Mouse (Mus musculus) heart, embryonic 12.5 days (tissue): ENCODE results near the gene Rhoa. TPM values are rescaled to one million over a fixed set of nuclear protein-coding genes. Genes with fewer than 3 reads are reported as not detected.
"Not testable (repeated sequence)": the region's sequence is repeated elsewhere in the genome, so short reads cannot be mapped to it uniquely, and the experiment has no call there.

Source experiments
- ATAC-seq: fragments of 200-750 bp; cut with Nextera tagmentation; 2 replicates; pipeline ENCODE4 v1.8.0; 2017; ENCODE audit warnings: moderate TSS enrichment, moderate library complexity; ENCODE audit not compliant: insufficient number of reproducible peaks, low FRiP score
- H3K27ac ChIP-seq: fragments of 300-500 bp; sonication (generic); 2 replicates; pipeline ENCODE4 v1.5.1; 2016; ENCODE audit warnings: mild to moderate bottlenecking, moderate library complexity; ENCODE audit not compliant: poor library complexity, severe bottlenecking
- H3K27me3 ChIP-seq: fragments of 300-500 bp; sonication (generic); replicated peaks from 2 replicates; pipeline ENCODE4 v1.6.1; 2016; ENCODE audit warnings: mild to moderate bottlenecking, moderate library complexity
- H3K36me3 ChIP-seq: fragments of 300-500 bp; sonication (generic); 2 replicates; pipeline ENCODE4 v1.6.1; 2016; ENCODE audit warnings: mild to moderate bottlenecking, moderate library complexity
- H3K4me1 ChIP-seq: fragments of 300-500 bp; sonication (generic); replicated peaks from 2 replicates; pipeline ENCODE4 v1.6.1; 2016; ENCODE audit warnings: mild to moderate bottlenecking
- H3K4me2 ChIP-seq: fragments of 300-500 bp; sonication (generic); 2 replicates; pipeline ENCODE4 v1.6.1; 2016; ENCODE audit warnings: mild to moderate bottlenecking, moderate library complexity
- H3K4me3 ChIP-seq: fragments of 300-500 bp; sonication (generic); 2 replicates; pipeline ENCODE4 v1.5.1; 2016; ENCODE audit warnings: mild to moderate bottlenecking
- H3K9ac ChIP-seq: fragments of 300-500 bp; sonication (generic); 2 replicates; pipeline ENCODE4 v1.6.1; 2016; ENCODE audit warnings: mild to moderate bottlenecking, moderate library complexity
- H3K9me3 ChIP-seq: fragments of 300-500 bp; sonication (generic); replicated peaks from 2 replicates; pipeline ENCODE4 v1.6.1; 2016; ENCODE audit warnings: mild to moderate bottlenecking, moderate library complexity
- whole genome bisulfite sequencing: fragments of 180-500 bp; shearing (Covaris S2); methylation state at CpG from one replicate; pipeline ENCODE4 v1.1.7; 2016; 5-methylcytosine and 5-hydroxymethylcytosine counted together
- polyA plus RNA-seq: library from polyadenylated mRNA; unstranded; fragments of >200 nt; fragmentation: Nextera tagmentation; extraction: Ambion mirVana; gene quantifications from 2 replicates; pipeline ENCODE4 v1.2.1, GENCODE M21; 2016

The Rhoa gene
- polyA plus RNA-seq, 1 experiment from 2014 or later = 367 TPM

GRCm38 (mm10) chr9:108318462-108318861, 12.5 kb downstream of the Rhoa start:
- no peak for ATAC-seq
- Histone ChIP-seq H3K4me1 (no peaks in the 10 kb centered on the region), H3K9ac (no peak overlapping the region), H3K4me3 (no peak overlapping the region), H3K27me3 (no peaks in the 10 kb centered on the region), H3K4me2 (no peak overlapping the region), H3K9me3 (no peaks in the 10 kb centered on the region), H3K27ac (no peak overlapping the region), H3K36me3 (peaks cover 47% of the 10 kb centered on the region)
- WGBS = 84% methylated on average over 2 of the region's 2 CpGs

GRCm38 (mm10) chr9:108322054-108322453, 16.1 kb downstream of the Rhoa start:
- not testable (repeated sequence) for H3K4me1 ChIP-seq, H3K27ac ChIP-seq, ATAC-seq, H3K9me3 ChIP-seq, H3K4me2 ChIP-seq, H3K4me3 ChIP-seq, H3K9ac ChIP-seq, H3K27me3 ChIP-seq
- WGBS = 93% methylated on average over 7 of the region's 7 CpGs
- peaks cover 35% of the 10 kb centered on the region for H3K36me3 ChIP-seq

- no peaks in the 10 kb centered on the region for H3K27me3 ChIP-seq
- H3K4me2 ChIP-seq = no peak overlapping the region
- no peaks in the 10 kb centered on the region for H3K4me1 ChIP-seq
- peaks cover 53% of the 10 kb centered on the region for H3K36me3 ChIP-seq
- no peak overlapping the region for H3K4me3 ChIP-seq
- H3K9me3 ChIP-seq = no peaks in the 10 kb centered on the region
- no peak overlapping the region for H3K9ac ChIP-seq
- no peak overlapping the region for H3K27ac ChIP-seq
- 96% methylated on average over 1 of the region's 1 CpGs for WGBS
- no peak for ATAC-seq
Measured at GRCm38 (mm10) chr9:108324784-108325183, 18.9 kb downstream of the Rhoa start.

GRCm38 (mm10) chr9:108325811-108326210, 19.9 kb downstream of the Rhoa start:
- 95% methylated on average over 2 of the region's 2 CpGs for WGBS
- Histone ChIP-seq H3K9me3 (no peaks in the 10 kb centered on the region), H3K27me3 (no peaks in the 10 kb centered on the region), H3K27ac (no peak overlapping the region), H3K4me1 (no peaks in the 10 kb centered on the region), H3K4me2 (no peak overlapping the region), H3K36me3 (peaks cover 52% of the 10 kb centered on the region), H3K9ac (no peak overlapping the region), H3K4me3 (no peak overlapping the region)
- no peak for ATAC-seq

GRCm38 (mm10) chr9:108337848-108338550, 32.1 kb downstream of the Rhoa start:
- Histone ChIP-seq H3K27me3 (no peaks in the 10 kb centered on the region), H3K36me3 (peaks cover 39% of the 10 kb centered on the region), H3K4me1 (peaks cover 22% of the 10 kb centered on the region), H3K4me2 (peak overlapping the region; percentile 80), H3K4me3 (peak overlapping the region; percentile 74), H3K9ac (peak overlapping the region; percentile 68), H3K9me3 (no peaks in the 10 kb centered on the region), H3K27ac (peak overlapping the region; percentile 97)
- ATAC-seq = no peak
- 66% methylated on average over 10 of the region's 10 CpGs for WGBS

GRCm38 (mm10) chr9:108338551-108338885, 32.6 kb downstream of the Rhoa start:
- Histone ChIP-seq H3K27ac (peak overlapping the region; percentile 97), H3K9ac (peak overlapping the region; percentile 68), H3K4me1 (peaks cover 22% of the 10 kb centered on the region), H3K9me3 (no peaks in the 10 kb centered on the region), H3K4me2 (peak overlapping the region; percentile 80), H3K36me3 (peaks cover 36% of the 10 kb centered on the region), H3K4me3 (peak overlapping the region; percentile 74), H3K27me3 (no peaks in the 10 kb centered on the region)
- WGBS = 19% methylated on average over 6 of the region's 6 CpGs
- no peak for ATAC-seq

GRCm38 (mm10) chr9:108338886-108339781, 33.2 kb downstream of the Rhoa start, which contains the start of gene Gpx1:
Gpx1 (plus strand) TSS chr9:108338903.
- Histone ChIP-seq H3K27me3 (no peaks in the 10 kb centered on the region), H3K27ac (peak within 1 kb of the TSS; percentile 97), H3K36me3 (peaks cover 30% of the 10 kb centered on the region), H3K9me3 (no peaks in the 10 kb centered on the region), H3K4me3 (peak within 1 kb of the TSS; percentile 74), H3K4me2 (peak within 1 kb of the TSS; percentile 80), H3K9ac (peak within 1 kb of the TSS; percentile 95), H3K4me1 (peaks cover 22% of the 10 kb centered on the region)
- under 1% methylated on average over 49 of the region's 49 CpGs for WGBS
- peak; percentile 95 for ATAC-seq

GRCm38 (mm10) chr9:108339886-108340257, 33.9 kb downstream of the Rhoa start:
- Histone ChIP-seq H3K4me1 (peaks cover 22% of the 10 kb centered on the region), H3K27me3 (no peaks in the 10 kb centered on the region), H3K36me3 (peaks cover 22% of the 10 kb centered on the region), H3K9me3 (no peaks in the 10 kb centered on the region), H3K9ac (peak overlapping the region; percentile 95), H3K27ac (peak overlapping the region; percentile 97), H3K4me2 (peak overlapping the region; percentile 80), H3K4me3 (peak overlapping the region; percentile 74)
- WGBS = 7% methylated on average over 20 of the region's 20 CpGs
- no peak for ATAC-seq

- Histone ChIP-seq H3K9ac (peak overlapping the region; percentile 95), H3K36me3 (peaks cover 16% of the 10 kb centered on the region), H3K4me1 (peaks cover 22% of the 10 kb centered on the region), H3K4me3 (peak overlapping the region; percentile 74), H3K4me2 (peak overlapping the region; percentile 80), H3K9me3 (no peaks in the 10 kb centered on the region), H3K27ac (peak overlapping the region; percentile 97), H3K27me3 (no peaks in the 10 kb centered on the region)
- peak; percentile 54 for ATAC-seq
- WGBS = 48% methylated on average over 10 of the region's 10 CpGs
Measured at GRCm38 (mm10) chr9:108340258-108341138, 34.6 kb downstream of the Rhoa start.

GRCm38 (mm10) chr9:108341139-108341475, 35.2 kb downstream of the Rhoa start:
- Histone ChIP-seq H3K9me3 (no peaks in the 10 kb centered on the region), H3K27ac (peak overlapping the region; percentile 97), H3K4me3 (peak overlapping the region; percentile 74; the same call in 1 of the 2 replicates), H3K27me3 (no peaks in the 10 kb centered on the region), H3K4me1 (peaks cover 22% of the 10 kb centered on the region), H3K36me3 (peaks cover 10% of the 10 kb centered on the region), H3K9ac (peak overlapping the region; percentile 15; the same call in 1 of the 2 replicates), H3K4me2 (peak overlapping the region; percentile 80)
- no peak for ATAC-seq
- 78% methylated on average over 5 of the region's 5 CpGs for WGBS
